ENCODE assay signal across 8 mouse cellular contexts in genomic region chr19:4396998-4397797, GRCm38 (mm10). TPM values are rescaled to one million over a fixed set of nuclear protein-coding genes. Genes with fewer than 3 reads are reported as not detected.
A peak's percentile ranks its signal among the peaks of the same experiment; 100 is the strongest.
DNase-seq lines count a peak whose midpoint lies in the region; ATAC-seq and TF ChIP-seq lines count a peak whose summit lies in the region.

No protein-coding gene starts in this region.

- H3K27me3 ChIP-seq in C2C12 (ENCODE audit: control insufficient read depth, insufficient read depth, insufficient read length), result no peaks in the 10 kb centered on the region
- H3K27me3 ChIP-seq in erythroblast, embryonic 14.5 days (ENCODE audit: control insufficient read depth), result peaks cover 30% of the 10 kb centered on the region
- H3K27me3 ChIP-seq in heart, embryonic 12.5 days (replicated peaks), result no peaks in the 10 kb centered on the region
- no peaks in the 10 kb centered on the region for H3K27me3 ChIP-seq in kidney, postnatal 0 days (ENCODE audit: insufficient read depth, low read length)
- H3K27me3 ChIP-seq in liver, embryonic 11.5 days (replicated peaks; ENCODE audit: control insufficient read depth, insufficient read depth, low read length), result no peaks in the 10 kb centered on the region
- no peaks in the 10 kb centered on the region for H3K27me3 ChIP-seq in stomach, embryonic 14.5 days (ENCODE audit: control insufficient read depth, insufficient read depth, low read length)

- under 1% methylated on average over 57 of the region's 90 CpGs for WGBS in heart, embryonic 12.5 days
- WGBS in kidney, postnatal 0 days, result 1% methylated on average over 69 of the region's 90 CpGs
- WGBS in liver, embryonic 11.5 days, result under 1% methylated on average over 77 of the region's 90 CpGs
- WGBS in stomach, embryonic 14.5 days, result under 1% methylated on average over 80 of the region's 90 CpGs

- no peaks in the 10 kb centered on the region for H3K9me3 ChIP-seq in erythroblast, embryonic 14.5 days (ENCODE audit: control insufficient read depth, low read length)
- H3K9me3 ChIP-seq in heart, embryonic 12.5 days (replicated peaks), result no peaks in the 10 kb centered on the region
- no peaks in the 10 kb centered on the region for H3K9me3 ChIP-seq in kidney, postnatal 0 days (replicated peaks; ENCODE audit: low read length)
- H3K9me3 ChIP-seq in liver, embryonic 11.5 days (ENCODE audit: control insufficient read depth, low read length), result no peaks in the 10 kb centered on the region
- H3K9me3 ChIP-seq in stomach, embryonic 14.5 days (ENCODE audit: control insufficient read depth, low read depth, low read length), result no peaks in the 10 kb centered on the region

- peaks cover 36% of the 10 kb centered on the region for H3K79me3 ChIP-seq in C2C12 (ENCODE audit: low read depth)

- H3K36me3 ChIP-seq in C2C12 (ENCODE audit: control insufficient read depth, insufficient read depth), result peaks cover 17% of the 10 kb centered on the region
- H3K36me3 ChIP-seq in erythroblast, embryonic 14.5 days (ENCODE audit: control insufficient read depth), result peaks cover 23% of the 10 kb centered on the region
- peaks cover 8% of the 10 kb centered on the region for H3K36me3 ChIP-seq in heart, embryonic 12.5 days
- H3K36me3 ChIP-seq in kidney, postnatal 0 days (ENCODE audit: insufficient read depth, low read length), result 0 out of 2 replicates have a peak, but pooled peaks cover 4% of the 10 kb centered on the region
- H3K36me3 ChIP-seq in liver, embryonic 11.5 days (ENCODE audit: control insufficient read depth, insufficient read depth, low read length), result peaks cover 3% of the 10 kb centered on the region; the same call in 1 of the 2 replicates
- peaks cover 3% of the 10 kb centered on the region; the same call in 1 of the 2 replicates for H3K36me3 ChIP-seq in stomach, embryonic 14.5 days (ENCODE audit: control insufficient read depth, insufficient read depth, low read length)

- H3K4me3 ChIP-seq in C2C12 (ENCODE audit: insufficient read depth, poor library complexity, severe bottlenecking), result peak overlapping the region; percentile 93
- H3K4me3 ChIP-seq in erythroblast, embryonic 14.5 days (replicated peaks), result peak overlapping the region; percentile 100
- H3K4me3 ChIP-seq in heart, embryonic 12.5 days, result peak overlapping the region; percentile 84
- H3K4me3 ChIP-seq in kidney, postnatal 0 days (replicated peaks; ENCODE audit: low read depth, low read length), result peak overlapping the region; percentile 99
- H3K4me3 ChIP-seq in liver, embryonic 11.5 days (ENCODE audit: low read depth, low read length), result peak overlapping the region; percentile 80
- H3K4me3 ChIP-seq in stomach, embryonic 14.5 days (ENCODE audit: low read depth, low read length), result peak overlapping the region; percentile 88

- DNase-seq in brain, embryonic 14.5 days (ENCODE audit: low read depth), result peak; percentile 100
- peak; percentile 99 for DNase-seq in kidney, postnatal 0 days (ENCODE audit: low spot score)
- DNase-seq in liver, embryonic 11.5 days (ENCODE audit: low spot score), result peak; percentile 99
- DNase-seq in naive thymus-derived CD4-positive, alpha-beta T cell, adult 2 months (ENCODE audit: low read depth), result peak; percentile 99

- H3K79me2 ChIP-seq in C2C12 (ENCODE audit: control insufficient read depth, insufficient read depth), result peaks cover 47% of the 10 kb centered on the region

- H3ac ChIP-seq in C2C12 (ENCODE audit: control insufficient read depth, insufficient read length, low read depth), result peak overlapping the region; percentile 94

- H3K4me1 ChIP-seq in erythroblast, embryonic 14.5 days (ENCODE audit: control insufficient read depth), result peaks cover 30% of the 10 kb centered on the region
- peaks cover 13% of the 10 kb centered on the region for H3K4me1 ChIP-seq in heart, embryonic 12.5 days (replicated peaks)
- H3K4me1 ChIP-seq in kidney, postnatal 0 days (replicated peaks; ENCODE audit: insufficient read depth, low read length), result 0 out of 2 replicates have a peak, but pooled peaks cover 11% of the 10 kb centered on the region
- peaks cover 19% of the 10 kb centered on the region for H3K4me1 ChIP-seq in liver, embryonic 11.5 days (replicated peaks; ENCODE audit: control insufficient read depth, insufficient read depth, low read length)
- 0 out of 2 replicates have a peak, but pooled peaks cover 11% of the 10 kb centered on the region for H3K4me1 ChIP-seq in stomach, embryonic 14.5 days (ENCODE audit: control insufficient read depth, insufficient read depth, low read length)

- TF ChIP-seq POLR2A in brain, embryonic 14.5 days (IDR thresholded peaks at IDR 0.05; ENCODE audit: borderline replicate concordance, extremely low read depth, insufficient read depth, insufficient read length, poor library complexity, severe bottlenecking), result peak; percentile 66

- ATAC-seq in heart, embryonic 12.5 days (ENCODE audit: insufficient number of reproducible peaks, low FRiP score), result peak; percentile 94
- ATAC-seq in kidney, postnatal 0 days (replicated peaks; ENCODE audit: low FRiP score, low read depth), result peak; percentile 93
- ATAC-seq in liver, embryonic 11.5 days (replicated peaks; ENCODE audit: low FRiP score), result peak; percentile 91
- peak; percentile 95 for ATAC-seq in stomach, embryonic 14.5 days (ENCODE audit: insufficient number of reproducible peaks, insufficient read depth, low FRiP score, low read depth)

- TF ChIP-seq CTCF in C2C12 (IDR thresholded peaks at IDR 0.05; ENCODE audit: control insufficient read depth, insufficient read depth, insufficient read length), result no peak
- TF ChIP-seq CTCF in brain, embryonic 14.5 days (IDR thresholded peaks at IDR 0.05; ENCODE audit: borderline replicate concordance, extremely low read depth, insufficient read depth, insufficient read length), result no peak
- TF ChIP-seq CTCF in kidney, postnatal 0 days (IDR thresholded peaks at IDR 0.05; ENCODE audit: low read depth), result no peak

- H3K9ac ChIP-seq in heart, embryonic 12.5 days, result peak overlapping the region; percentile 98
- H3K9ac ChIP-seq in kidney, postnatal 0 days (ENCODE audit: low read depth, low read length), result peak overlapping the region; percentile 99
- peak overlapping the region; percentile 91 for H3K9ac ChIP-seq in liver, embryonic 11.5 days (ENCODE audit: low read depth, low read length)
- peak overlapping the region; percentile 75 for H3K9ac ChIP-seq in stomach, embryonic 14.5 days (replicated peaks; ENCODE audit: low read depth, low read length)

- H3K27ac ChIP-seq in heart, embryonic 12.5 days (ENCODE audit: poor library complexity, severe bottlenecking), result peak overlapping the region; percentile 97
- H3K27ac ChIP-seq in kidney, postnatal 0 days, result peak overlapping the region; percentile 97
- H3K27ac ChIP-seq in liver, embryonic 11.5 days (ENCODE audit: low read depth, low read length), result peak overlapping the region; percentile 87
- peak overlapping the region; percentile 94 for H3K27ac ChIP-seq in stomach, embryonic 14.5 days (ENCODE audit: low read length)

- peak overlapping the region; percentile 85 for H3K4me2 ChIP-seq in heart, embryonic 12.5 days
- H3K4me2 ChIP-seq in kidney, postnatal 0 days (ENCODE audit: low read length), result peak overlapping the region; percentile 94
- H3K4me2 ChIP-seq in liver, embryonic 11.5 days, result peak overlapping the region; percentile 99
- H3K4me2 ChIP-seq in stomach, embryonic 14.5 days (replicated peaks; ENCODE audit: low read depth, low read length), result peak overlapping the region; percentile 89

TF ChIP-seq in C2C12, 6 proteins besides CTCF, POLR2A, EP300 and RAD21:
- TF ChIP-seq FOSL1 (IDR thresholded peaks at IDR 0.05; ENCODE audit: insufficient read depth, low read length, poor library complexity, severe bottlenecking), result no peak
- TF ChIP-seq MAX (IDR thresholded peaks at IDR 0.05), result peak; percentile 25

RNA-seq across cellular contexts. Expression of gene Kdm2a, which starts 0.9 kb away (rescaled TPM):
- polyA plus RNA-seq in C2C12 (2012; fragmentation: generic; extraction: Trizol), result 24.0 TPM
- polyA plus RNA-seq in brain, embryonic 14.5 days (2012; rRNA removed), result 86.9 and 88.9 TPM in 2 replicates
- polyA plus RNA-seq in erythroblast, embryonic 14.5 days (2012), result 1.3 and 2.7 TPM in 2 replicates
- polyA plus RNA-seq in heart, embryonic 12.5 days (2016; fragmentation: Nextera tagmentation; extraction: Ambion mirVana), result 50.9 and 57.7 TPM in 2 replicates
- polyA plus RNA-seq in kidney, postnatal 0 days (2015; fragmentation: Nextera tagmentation; extraction: Ambion mirVana), result 30.0 and 32.8 TPM in 2 replicates
- polyA plus RNA-seq in liver, embryonic 11.5 days (2014; fragmentation: Nextera tagmentation; extraction: Ambion mirVana), result 39.8 and 40.2 TPM in 2 replicates
- polyA plus RNA-seq in stomach, embryonic 14.5 days (2014; fragmentation: Nextera tagmentation; extraction: Ambion mirVana), result 56.4 and 58.2 TPM in 2 replicates

RNA-seq across cellular contexts. Expression of gene Rhod, which starts 42.0 kb away (rescaled TPM):
- polyA plus RNA-seq in C2C12 (2012; fragmentation: generic; extraction: Trizol), result 65.1 TPM
- polyA plus RNA-seq in brain, embryonic 14.5 days (2012; rRNA removed), result 4.2 and 5.2 TPM in 2 replicates
- polyA plus RNA-seq in erythroblast, embryonic 14.5 days (2012), result not detected in 2 replicates
- polyA plus RNA-seq in heart, embryonic 12.5 days (2016; fragmentation: Nextera tagmentation; extraction: Ambion mirVana), result 23.8 and 25.6 TPM in 2 replicates
- 49.3 and 49.7 TPM in 2 replicates for polyA plus RNA-seq in kidney, postnatal 0 days (2015; fragmentation: Nextera tagmentation; extraction: Ambion mirVana)
- 10.3 and 14.3 TPM in 2 replicates for polyA plus RNA-seq in liver, embryonic 11.5 days (2014; fragmentation: Nextera tagmentation; extraction: Ambion mirVana)
- polyA plus RNA-seq in stomach, embryonic 14.5 days (2014; fragmentation: Nextera tagmentation; extraction: Ambion mirVana), result 29.1 and 43.7 TPM in 2 replicates

Comparison
In these comparisons a context has a peak if more than half of its experiments do, and no peak if none do; other contexts are left out.
1. Peak in every context shown above with its lines: DNase-seq, ATAC-seq, H3K4me3 ChIP-seq and H3K27ac ChIP-seq.